Mouse (Mus musculus) ES-Bruce4 (cell line): ENCODE data around the gene Bag5.
A peak's percentile ranks its signal among the peaks of the same experiment; 100 is the strongest.

Experiments
- CTCF ChIP-seq: IDR thresholded peaks from one replicate; pipeline ENCODE4 v1.8.1; 2011; ENCODE audit warnings: low read depth, low read length
- EP300 ChIP-seq: IDR thresholded peaks from 2 replicates; pipeline ENCODE4 v1.6.1; 2011; ENCODE audit warnings: low read depth, low read length; ENCODE audit not compliant: insufficient read depth

DNA sequence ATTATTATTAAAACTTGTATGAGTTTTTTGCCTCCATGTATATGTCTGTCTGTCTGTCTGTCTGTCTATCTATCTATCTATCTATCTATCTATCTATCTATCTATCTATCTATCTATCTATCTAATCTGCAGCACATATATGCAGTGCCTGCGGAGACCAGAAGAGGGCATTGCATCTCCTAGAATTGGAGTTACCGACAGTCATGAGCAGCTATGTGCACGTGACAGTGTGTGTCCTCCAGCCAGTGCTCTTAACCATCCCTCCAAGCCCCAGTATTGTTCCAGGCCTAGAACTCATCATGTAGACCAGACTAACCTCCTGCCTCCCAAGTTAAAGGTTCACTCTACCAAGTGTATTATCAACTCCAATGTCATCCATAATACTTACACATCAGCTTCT, 25.7 kb upstream of the Bag5 start:
- TF ChIP-seq CTCF: peak; percentile 66
- 0 out of 2 replicates have a peak, but pooled peaks have one; percentile 50 for TF ChIP-seq EP300
